Mouse (Mus musculus) thymus, adult 2 months (tissue): ENCODE data around the gene Wnk2. TPM values are rescaled to one million over a fixed set of nuclear protein-coding genes. Genes with fewer than 3 reads are reported as not detected.

ENCODE experiments used
- DNase-seq: peaks from one replicate; pipeline ENCODE4 v3.0.0; 2021
- H3K27ac ChIP-seq: fragments of 200-500 bp; 2 replicates; pipeline ENCODE4 v1.5.1; 2012; ENCODE audit warnings: low read length, control low read depth; ENCODE audit not compliant: control insufficient read depth, insufficient read depth
- H3K27me3 ChIP-seq: fragments of 200-500 bp; 2 replicates; pipeline ENCODE4 v1.6.1; 2012; ENCODE audit warnings: mild to moderate bottlenecking, low read length, moderate library complexity, mixed read lengths; ENCODE audit not compliant: control insufficient read depth, insufficient read depth
- H3K36me3 ChIP-seq: fragments of 200-500 bp; 2 replicates; pipeline ENCODE4 v1.6.1; 2012; ENCODE audit warnings: mild to moderate bottlenecking, low read length, moderate library complexity; ENCODE audit not compliant: control insufficient read depth, insufficient read depth
- H3K4me1 ChIP-seq: fragments of 200-500 bp; replicated peaks from 2 replicates; pipeline ENCODE4 v1.6.1; 2012; ENCODE audit warnings: low read length; ENCODE audit not compliant: control insufficient read depth, insufficient read depth
- H3K4me3 ChIP-seq: fragments of 200-500 bp; 2 replicates; pipeline ENCODE4 v1.5.1; 2012; ENCODE audit warnings: mild to moderate bottlenecking, low read length, control low read depth, moderate library complexity; ENCODE audit not compliant: control insufficient read depth, insufficient read depth
- CTCF ChIP-seq: fragments of 200-500 bp; IDR thresholded peaks from 2 replicates; pipeline ENCODE4 v1.5.1; 2012; ENCODE audit warnings: mild to moderate bottlenecking, control low read depth, low read length, moderate library complexity, borderline replicate concordance; ENCODE audit not compliant: control insufficient read depth, poor library complexity, insufficient read depth; ENCODE audit errors: extremely low read depth
- POLR2A ChIP-seq: fragments of 200-500 bp; IDR thresholded peaks from 2 replicates; pipeline ENCODE4 v1.6.1; 2012; ENCODE audit warnings: mild to moderate bottlenecking, low read length, control low read depth, moderate library complexity; ENCODE audit not compliant: control insufficient read depth, poor library complexity, insufficient read depth; ENCODE audit errors: extremely low read depth
- WGBS: fragments of 180-500 bp; shearing (Covaris S2); methylation state at CpG from one replicate; pipeline ENCODE4 v1.1.7; 2018; 5-methylcytosine and 5-hydroxymethylcytosine counted together
- polyA plus RNA-seq: library from polyadenylated mRNA; depleted of rRNA; stranded (reverse); fragments of >200 nt; gene quantifications from 2 replicates; pipeline ENCODE4 v1.2.3, GENCODE M21; 2012

Wnk2 gene
- polyA plus RNA-seq, 1 experiment: 3.9 TPM

GRCm38 (mm10) chr13:49134491-49134890, 13.3 kb downstream of the Wnk2 start:
- DNase-seq: no peak
- H3K27ac ChIP-seq: no peak overlapping the region

GRCm38 (mm10) chr13:49133125-49133524, 14.7 kb downstream of the Wnk2 start:
- WGBS: 76% methylated on average over 4 of the region's 4 CpGs
- Histone ChIP-seq H3K4me3 (no peak overlapping the region), H3K27ac (no peak overlapping the region), H3K27me3 (no peaks in the 10 kb centered on the region), H3K4me1 (peaks cover 24% of the 10 kb centered on the region), H3K36me3 (no peaks in the 10 kb centered on the region)
- TF ChIP-seq POLR2A: no peak
- no peak for TF ChIP-seq CTCF
- DNase-seq: no peak

More at GRCm38 (mm10) chr13:49134491-49134890, 13.3 kb downstream of the Wnk2 start:
- no peak for TF ChIP-seq CTCF
- TF ChIP-seq POLR2A: no peak
- Histone ChIP-seq H3K4me1 (peaks cover 24% of the 10 kb centered on the region), H3K27me3 (no peaks in the 10 kb centered on the region), H3K4me3 (no peak overlapping the region), H3K36me3 (no peaks in the 10 kb centered on the region)
- WGBS: 95% methylated on average over 11 of the region's 11 CpGs

- H3K27me3 ChIP-seq: no peaks in the 10 kb centered on the region
- H3K4me1 ChIP-seq: peaks cover 24% of the 10 kb centered on the region
- 43% methylated on average over 7 of the region's 7 CpGs for WGBS
- peak; percentile 7 for DNase-seq
- TF ChIP-seq CTCF (no peak), POLR2A (no peak)
- H3K27ac ChIP-seq: no peak overlapping the region
- H3K4me3 ChIP-seq: no peak overlapping the region
- no peaks in the 10 kb centered on the region for H3K36me3 ChIP-seq
Observed at GRCm38 (mm10) chr13:49131946-49132687, 15.7 kb downstream of the Wnk2 start.

GRCm38 (mm10) chr13:49131342-49131855, 16.4 kb downstream of the Wnk2 start:
- Histone ChIP-seq H3K27ac (no peak overlapping the region), H3K27me3 (no peaks in the 10 kb centered on the region), H3K4me1 (peaks cover 24% of the 10 kb centered on the region), H3K36me3 (no peaks in the 10 kb centered on the region), H3K4me3 (no peak overlapping the region)
- TF ChIP-seq CTCF (no peak), POLR2A (no peak)
- DNase-seq: no peak
- WGBS: 90% methylated on average over 4 of the region's 4 CpGs

GRCm38 (mm10) chr13:49129845-49130244, 18.0 kb downstream of the Wnk2 start:
- TF ChIP-seq CTCF (no peak), POLR2A (no peak)

GRCm38 (mm10) chr13:49129154-49129553, 18.7 kb downstream of the Wnk2 start:
- Histone ChIP-seq H3K27me3 (no peaks in the 10 kb centered on the region), H3K4me1 (peaks cover 24% of the 10 kb centered on the region), H3K4me3 (no peak overlapping the region), H3K36me3 (no peaks in the 10 kb centered on the region), H3K27ac (no peak overlapping the region)
- WGBS: 100% methylated on average over 1 of the region's 1 CpGs
- TF ChIP-seq CTCF: no peak
- no peak for TF ChIP-seq POLR2A
- no peak for DNase-seq

More at GRCm38 (mm10) chr13:49129845-49130244, 18.0 kb downstream of the Wnk2 start:
- WGBS: 93% methylated on average over 4 of the region's 4 CpGs
- no peak overlapping the region for H3K27ac ChIP-seq
- H3K27me3 ChIP-seq: no peaks in the 10 kb centered on the region
- H3K4me3 ChIP-seq: no peak overlapping the region
- peaks cover 24% of the 10 kb centered on the region for H3K4me1 ChIP-seq
- H3K36me3 ChIP-seq: no peaks in the 10 kb centered on the region
- no peak for DNase-seq
